Comparison of ENCODE assay signal across 8 mouse cellular contexts in genomic region chr10:127080901-127081780, GRCm38 (mm10). TPM values are rescaled to one million over a fixed set of nuclear protein-coding genes. Genes with fewer than 3 reads are reported as not detected.
DNase-seq lines count a peak whose midpoint lies in the region; ATAC-seq and TF ChIP-seq lines count a peak whose summit lies in the region.

No protein-coding gene starts in this region.

- WGBS in forebrain, embryonic 11.5 days, result 2% methylated on average over 48 of the region's 48 CpGs
- WGBS in hindbrain, embryonic 15.5 days, result 1% methylated on average over 48 of the region's 48 CpGs
- 2% methylated on average over 48 of the region's 48 CpGs for WGBS in midbrain, embryonic 13.5 days

- no peaks in the 10 kb centered on the region for H3K79me3 ChIP-seq in C2C12 (ENCODE audit: low read depth)

- H3K9me3 ChIP-seq in forebrain, embryonic 11.5 days (ENCODE audit: control insufficient read depth, low read length), result no peaks in the 10 kb centered on the region
- no peaks in the 10 kb centered on the region for H3K9me3 ChIP-seq in hindbrain, embryonic 15.5 days
- no peaks in the 10 kb centered on the region for H3K9me3 ChIP-seq in midbrain, embryonic 13.5 days

- H3K9ac ChIP-seq in forebrain, embryonic 11.5 days (ENCODE audit: low read length), result peak overlapping the region; percentile 32
- peak overlapping the region; percentile 90 for H3K9ac ChIP-seq in hindbrain, embryonic 15.5 days
- peak overlapping the region; percentile 95 for H3K9ac ChIP-seq in midbrain, embryonic 13.5 days (replicated peaks)

- ATAC-seq in forebrain, embryonic 11.5 days (replicated peaks; ENCODE audit: low FRiP score), result no peak
- ATAC-seq in hindbrain, embryonic 15.5 days (ENCODE audit: low FRiP score, low read depth), result no peak
- no peak for ATAC-seq in midbrain, embryonic 13.5 days

- H3K4me2 ChIP-seq in forebrain, embryonic 11.5 days (ENCODE audit: low read depth, low read length, severe bottlenecking), result peak overlapping the region; percentile 100
- peak overlapping the region; percentile 94 for H3K4me2 ChIP-seq in hindbrain, embryonic 15.5 days
- peak overlapping the region; percentile 93 for H3K4me2 ChIP-seq in midbrain, embryonic 13.5 days (replicated peaks)

- H3K27me3 ChIP-seq in C2C12 (ENCODE audit: control insufficient read depth, insufficient read depth, insufficient read length), result peaks cover 4% of the 10 kb centered on the region
- peaks cover 49% of the 10 kb centered on the region for H3K27me3 ChIP-seq in forebrain, embryonic 11.5 days (ENCODE audit: control insufficient read depth, insufficient read depth, low read length)
- no peaks in the 10 kb centered on the region for H3K27me3 ChIP-seq in hindbrain, embryonic 15.5 days
- H3K27me3 ChIP-seq in midbrain, embryonic 13.5 days, result peaks cover 31% of the 10 kb centered on the region

- no peak for TF ChIP-seq CTCF in C2C12 (IDR thresholded peaks at IDR 0.05; ENCODE audit: control insufficient read depth, insufficient read depth, insufficient read length)

- no peaks in the 10 kb centered on the region for H3K79me2 ChIP-seq in C2C12 (ENCODE audit: control insufficient read depth, insufficient read depth)

- H3K36me3 ChIP-seq in C2C12 (ENCODE audit: control insufficient read depth, insufficient read depth), result no peaks in the 10 kb centered on the region
- no peaks in the 10 kb centered on the region for H3K36me3 ChIP-seq in forebrain, embryonic 11.5 days (ENCODE audit: control insufficient read depth, insufficient read depth, low read length)
- H3K36me3 ChIP-seq in hindbrain, embryonic 15.5 days, result peaks cover 26% of the 10 kb centered on the region
- H3K36me3 ChIP-seq in midbrain, embryonic 13.5 days, result peaks cover 27% of the 10 kb centered on the region

- H3ac ChIP-seq in C2C12 (ENCODE audit: control insufficient read depth, insufficient read length, low read depth), result peak overlapping the region; percentile 32

- H3K4me1 ChIP-seq in forebrain, embryonic 11.5 days (replicated peaks; ENCODE audit: control insufficient read depth, insufficient read depth, low read length), result peaks cover 27% of the 10 kb centered on the region; the same call in 1 of the 2 replicates
- H3K4me1 ChIP-seq in hindbrain, embryonic 15.5 days (replicated peaks), result peaks cover 56% of the 10 kb centered on the region
- H3K4me1 ChIP-seq in midbrain, embryonic 13.5 days (replicated peaks), result peaks cover 64% of the 10 kb centered on the region

- no peak overlapping the region for H3K27ac ChIP-seq in forebrain, embryonic 11.5 days (ENCODE audit: low read depth, low read length)
- H3K27ac ChIP-seq in hindbrain, embryonic 15.5 days (replicated peaks), result peak overlapping the region; percentile 36; the same call in 1 of the 2 replicates
- H3K27ac ChIP-seq in midbrain, embryonic 13.5 days, result peak overlapping the region; percentile 21; the same call in 1 of the 2 replicates

- peak; percentile 78 for DNase-seq in cerebellum, adult 11-12 months
- DNase-seq in cerebellum, postnatal 4 days (ENCODE audit: low spot score in 2 of 2), result no peak
- DNase-seq in forebrain, embryonic 11.5 days (ENCODE audit: low spot score), result no peak
- DNase-seq in thymus, postnatal 0 days (ENCODE audit: low spot score), result no peak
- no peak for DNase-seq in spleen, postnatal 14 days (ENCODE audit: low spot score in 2 of 2)

- no peak overlapping the region for H3K4me3 ChIP-seq in C2C12 (ENCODE audit: insufficient read depth, poor library complexity, severe bottlenecking)
- peak overlapping the region; percentile 24 for H3K4me3 ChIP-seq in forebrain, embryonic 11.5 days (ENCODE audit: low read depth, low read length)
- peak overlapping the region; percentile 91 for H3K4me3 ChIP-seq in hindbrain, embryonic 15.5 days
- H3K4me3 ChIP-seq in midbrain, embryonic 13.5 days (replicated peaks), result peak overlapping the region; percentile 72

TF ChIP-seq in C2C12, 6 proteins besides CTCF, POLR2A, EP300 and RAD21:
- TF ChIP-seq CEBPB (IDR thresholded peaks at IDR 0.05; ENCODE audit: low read depth), result no peak
- TF ChIP-seq MYOG (IDR thresholded peaks at IDR 0.05; ENCODE audit: control insufficient read depth, extremely low read depth, insufficient read length), result no peak
- TF ChIP-seq FOSL1 (IDR thresholded peaks at IDR 0.05; ENCODE audit: insufficient read depth, low read length, poor library complexity, severe bottlenecking), result no peak
- TF ChIP-seq MYOD1 (IDR thresholded peaks at IDR 0.05; ENCODE audit: control insufficient read depth, insufficient read length, low read depth), result no peak
- TF ChIP-seq MAX (IDR thresholded peaks at IDR 0.05), result no peak
- TF ChIP-seq USF1 (IDR thresholded peaks at IDR 0.05; ENCODE audit: low read depth), result no peak

RNA-seq across cellular contexts. Expression of gene Agap2, which starts 6.1 kb away (rescaled TPM):
- polyA plus RNA-seq in C2C12 (2012; fragmentation: generic; extraction: Trizol), result 3.2 TPM
- 0.47 and 0.64 TPM in 2 replicates for polyA plus RNA-seq in forebrain, embryonic 11.5 days (2014; fragmentation: Nextera tagmentation; extraction: Ambion mirVana)
- 4.0 and 4.9 TPM in 2 replicates for polyA plus RNA-seq in hindbrain, embryonic 15.5 days (2015; fragmentation: Nextera tagmentation; extraction: Ambion mirVana)
- 2.8 and 3.3 TPM in 2 replicates for polyA plus RNA-seq in midbrain, embryonic 13.5 days (2015; fragmentation: Nextera tagmentation; extraction: Ambion mirVana)
- polyA plus RNA-seq in thymus, postnatal 0 days (2015; fragmentation: Nextera tagmentation; extraction: Ambion mirVana), result 12.3 and 13.5 TPM in 2 replicates

RNA-seq across cellular contexts. Expression of gene Tspan31, which starts 11.1 kb away (rescaled TPM):
- polyA plus RNA-seq in C2C12 (2012; fragmentation: generic; extraction: Trizol), result 118 TPM
- polyA plus RNA-seq in forebrain, embryonic 11.5 days (2014; fragmentation: Nextera tagmentation; extraction: Ambion mirVana), result 144 and 159 TPM in 2 replicates
- 120 and 123 TPM in 2 replicates for polyA plus RNA-seq in hindbrain, embryonic 15.5 days (2015; fragmentation: Nextera tagmentation; extraction: Ambion mirVana)
- polyA plus RNA-seq in midbrain, embryonic 13.5 days (2015; fragmentation: Nextera tagmentation; extraction: Ambion mirVana), result 136 and 138 TPM in 2 replicates
- polyA plus RNA-seq in thymus, postnatal 0 days (2015; fragmentation: Nextera tagmentation; extraction: Ambion mirVana), result 49.9 and 60.5 TPM in 2 replicates

RNA-seq across cellular contexts. Expression of gene Cdk4, which starts 17.8 kb away (rescaled TPM):
- polyA plus RNA-seq in C2C12 (2012; fragmentation: generic; extraction: Trizol), result 714 TPM
- 2,945 and 3,022 TPM in 2 replicates for polyA plus RNA-seq in forebrain, embryonic 11.5 days (2014; fragmentation: Nextera tagmentation; extraction: Ambion mirVana)
- 743 and 831 TPM in 2 replicates for polyA plus RNA-seq in hindbrain, embryonic 15.5 days (2015; fragmentation: Nextera tagmentation; extraction: Ambion mirVana)
- polyA plus RNA-seq in midbrain, embryonic 13.5 days (2015; fragmentation: Nextera tagmentation; extraction: Ambion mirVana), result 1,636 and 1,639 TPM in 2 replicates
- 889 and 1,028 TPM in 2 replicates for polyA plus RNA-seq in thymus, postnatal 0 days (2015; fragmentation: Nextera tagmentation; extraction: Ambion mirVana)

RNA-seq across cellular contexts. Expression of gene March9, which starts 21.2 kb away (rescaled TPM):
- 3.0 TPM for polyA plus RNA-seq in C2C12 (2012; fragmentation: generic; extraction: Trizol)
- 2.7 and 3.7 TPM in 2 replicates for polyA plus RNA-seq in forebrain, embryonic 11.5 days (2014; fragmentation: Nextera tagmentation; extraction: Ambion mirVana)
- polyA plus RNA-seq in hindbrain, embryonic 15.5 days (2015; fragmentation: Nextera tagmentation; extraction: Ambion mirVana), result 7.3 and 8.4 TPM in 2 replicates
- polyA plus RNA-seq in midbrain, embryonic 13.5 days (2015; fragmentation: Nextera tagmentation; extraction: Ambion mirVana), result 5.6 and 6.4 TPM in 2 replicates
- polyA plus RNA-seq in thymus, postnatal 0 days (2015; fragmentation: Nextera tagmentation; extraction: Ambion mirVana), result 0.30 and 0.52 TPM in 2 replicates

RNA-seq across cellular contexts. Expression of gene Cyp27b1, which starts 33.1 kb away (rescaled TPM):
- 0.20 TPM for polyA plus RNA-seq in C2C12 (2012; fragmentation: generic; extraction: Trizol)
- 0.23 TPM in 1 of 2 replicates, not detected in the other for polyA plus RNA-seq in forebrain, embryonic 11.5 days (2014; fragmentation: Nextera tagmentation; extraction: Ambion mirVana)
- polyA plus RNA-seq in hindbrain, embryonic 15.5 days (2015; fragmentation: Nextera tagmentation; extraction: Ambion mirVana), result 0.21 and 0.26 TPM in 2 replicates
- 0.08 and 0.14 TPM in 2 replicates for polyA plus RNA-seq in midbrain, embryonic 13.5 days (2015; fragmentation: Nextera tagmentation; extraction: Ambion mirVana)
- polyA plus RNA-seq in thymus, postnatal 0 days (2015; fragmentation: Nextera tagmentation; extraction: Ambion mirVana), result 0.05 and 0.09 TPM in 2 replicates

Comparison
In these comparisons a context has a peak if more than half of its experiments do, and no peak if none do; other contexts are left out.
1. H3K9ac ChIP-seq: peak in every context shown above with its lines; median percentile 95 in midbrain, embryonic 13.5 days; 90 in hindbrain, embryonic 15.5 days; 32 in forebrain, embryonic 11.5 days.